Mouse (Mus musculus): ENCODE data around the gene Efhb. TPM values are rescaled to one million over a fixed set of nuclear protein-coding genes. Genes with fewer than 3 reads are reported as not detected.

Gene Efhb
- polyA plus RNA-seq, 1 experiment: not detected

- TF ChIP-seq POLR2A (IDR thresholded peaks at IDR 0.05; ENCODE audit: insufficient read depth, low read depth, low read length) (no peak), CTCF (IDR thresholded peaks at IDR 0.05; ENCODE audit: insufficient read depth, low read depth, low read length) (no peak)
- Histone ChIP-seq H3K4me3 (ENCODE audit: insufficient read depth, low read depth, low read length) (peak overlapping the region; percentile 73), H3K4me1 (ENCODE audit: control insufficient read depth, insufficient read depth, low read length) (peaks cover 2% of the 10 kb centered on the region), H3K27ac (ENCODE audit: insufficient read depth, low read depth, low read length) (peak overlapping the region; percentile 99)
- 5% methylated on average over 15 of the region's 15 CpGs for WGBS
These were observed 15.1 kb upstream of the Efhb start for GRCm38 (mm10) chr17:53478066-53478857.

- no peaks in the 10 kb centered on the region for H3K4me1 ChIP-seq (ENCODE audit: control insufficient read depth, insufficient read depth, low read length)
- H3K4me3 ChIP-seq (ENCODE audit: insufficient read depth, low read depth, low read length): no peak overlapping the region
- H3K27ac ChIP-seq (ENCODE audit: insufficient read depth, low read depth, low read length): no peak overlapping the region
- TF ChIP-seq CTCF (IDR thresholded peaks at IDR 0.05; ENCODE audit: insufficient read depth, low read depth, low read length) (no peak), POLR2A (IDR thresholded peaks at IDR 0.05; ENCODE audit: insufficient read depth, low read depth, low read length) (no peak)
These were observed 5.6 kb upstream of the Efhb start for GRCm38 (mm10) chr17:53468697-53469096.

- WGBS: 71% methylated on average over 4 of the region's 4 CpGs
- TF ChIP-seq POLR2A (IDR thresholded peaks at IDR 0.05; ENCODE audit: insufficient read depth, low read depth, low read length) (no peak), CTCF (IDR thresholded peaks at IDR 0.05; ENCODE audit: insufficient read depth, low read depth, low read length) (no peak)
- peaks cover 5% of the 10 kb centered on the region for H3K4me1 ChIP-seq (ENCODE audit: control insufficient read depth, insufficient read depth, low read length)
- no peak overlapping the region for H3K4me3 ChIP-seq (ENCODE audit: insufficient read depth, low read depth, low read length)
- no peak overlapping the region for H3K27ac ChIP-seq (ENCODE audit: insufficient read depth, low read depth, low read length)
These were observed 2.4 kb upstream of the Efhb start for GRCm38 (mm10) chr17:53465569-53465968.

- Histone ChIP-seq H3K4me3 (ENCODE audit: insufficient read depth, low read depth, low read length) (peak overlapping the region; percentile 37), H3K27ac (ENCODE audit: insufficient read depth, low read depth, low read length) (no peak overlapping the region), H3K4me1 (ENCODE audit: control insufficient read depth, insufficient read depth, low read length) (peaks cover 5% of the 10 kb centered on the region)
- TF ChIP-seq POLR2A (IDR thresholded peaks at IDR 0.05; ENCODE audit: insufficient read depth, low read depth, low read length) (no peak), CTCF (IDR thresholded peaks at IDR 0.05; ENCODE audit: insufficient read depth, low read depth, low read length) (no peak)
- 6% methylated on average over 7 of the region's 9 CpGs for WGBS
These were observed 347 bp upstream of the Efhb start for GRCm38 (mm10) chr17:53463496-53463840.

- Histone ChIP-seq H3K27ac (ENCODE audit: insufficient read depth, low read depth, low read length) (no peak overlapping the region), H3K4me3 (ENCODE audit: insufficient read depth, low read depth, low read length) (no peak overlapping the region), H3K4me1 (ENCODE audit: control insufficient read depth, insufficient read depth, low read length) (no peaks in the 10 kb centered on the region)
- TF ChIP-seq POLR2A (IDR thresholded peaks at IDR 0.05; ENCODE audit: insufficient read depth, low read depth, low read length): no peak
- no peak for TF ChIP-seq CTCF (IDR thresholded peaks at IDR 0.05; ENCODE audit: insufficient read depth, low read depth, low read length)
- 78% methylated on average over 1 of the region's 1 CpGs for WGBS
These were observed 6.4 kb downstream of the Efhb start for GRCm38 (mm10) chr17:53456742-53457141.

GRCm38 (mm10) chr17:53456152-53456551, 7.0 kb downstream of the Efhb start:
- TF ChIP-seq CTCF (IDR thresholded peaks at IDR 0.05; ENCODE audit: insufficient read depth, low read depth, low read length) (no peak), POLR2A (IDR thresholded peaks at IDR 0.05; ENCODE audit: insufficient read depth, low read depth, low read length) (no peak)
- Histone ChIP-seq H3K27ac (ENCODE audit: insufficient read depth, low read depth, low read length) (no peak overlapping the region), H3K4me3 (ENCODE audit: insufficient read depth, low read depth, low read length) (no peak overlapping the region), H3K4me1 (ENCODE audit: control insufficient read depth, insufficient read depth, low read length) (no peaks in the 10 kb centered on the region)
- 92% methylated on average over 2 of the region's 2 CpGs for WGBS

- TF ChIP-seq POLR2A (IDR thresholded peaks at IDR 0.05; ENCODE audit: insufficient read depth, low read depth, low read length) (no peak), CTCF (IDR thresholded peaks at IDR 0.05; ENCODE audit: insufficient read depth, low read depth, low read length) (no peak)
- Histone ChIP-seq H3K4me3 (ENCODE audit: insufficient read depth, low read depth, low read length) (no peak overlapping the region), H3K4me1 (ENCODE audit: control insufficient read depth, insufficient read depth, low read length) (0 out of 2 replicates have a peak, but pooled peaks cover 2% of the 10 kb centered on the region), H3K27ac (ENCODE audit: insufficient read depth, low read depth, low read length) (no peak overlapping the region)
- WGBS: 48% methylated on average over 10 of the region's 10 CpGs
These were observed 60.3 kb downstream of the Efhb start for GRCm38 (mm10) chr17:53402689-53403306.

GRCm38 (mm10) chr17:53393201-53393600, 69.9 kb downstream of the Efhb start:
- no peak for TF ChIP-seq POLR2A (IDR thresholded peaks at IDR 0.05; ENCODE audit: insufficient read depth, low read depth, low read length)
- no peak for TF ChIP-seq CTCF (IDR thresholded peaks at IDR 0.05; ENCODE audit: insufficient read depth, low read depth, low read length)
- 94% methylated on average over 2 of the region's 2 CpGs for WGBS
- no peak overlapping the region for H3K27ac ChIP-seq (ENCODE audit: insufficient read depth, low read depth, low read length)

GRCm38 (mm10) chr17:53389507-53389906, 73.6 kb downstream of the Efhb start:
- Histone ChIP-seq H3K4me1 (ENCODE audit: control insufficient read depth, insufficient read depth, low read length) (no peaks in the 10 kb centered on the region), H3K27ac (ENCODE audit: insufficient read depth, low read depth, low read length) (no peak overlapping the region), H3K4me3 (ENCODE audit: insufficient read depth, low read depth, low read length) (no peak overlapping the region)
- TF ChIP-seq POLR2A (IDR thresholded peaks at IDR 0.05; ENCODE audit: insufficient read depth, low read depth, low read length) (no peak), CTCF (IDR thresholded peaks at IDR 0.05; ENCODE audit: insufficient read depth, low read depth, low read length) (no peak)
- 49% methylated on average over 4 of the region's 4 CpGs for WGBS

More at GRCm38 (mm10) chr17:53393201-53393600, 69.9 kb downstream of the Efhb start:
- no peaks in the 10 kb centered on the region for H3K4me1 ChIP-seq (ENCODE audit: control insufficient read depth, insufficient read depth, low read length)
- H3K4me3 ChIP-seq (ENCODE audit: insufficient read depth, low read depth, low read length): no peak overlapping the region
